Mouse (Mus musculus): ENCODE data around the gene Tert.

The Tert gene

GRCm38 (mm10) chr13:73660163-73660695, 33.5 kb downstream of the Tert start:
- in situ Hi-C loops (cut with MboI; ENCODE audit: unreplicated experiment in 2 of 2) = no loop called here

GRCm38 (mm10) chr13:73675161-73675560, 48.5 kb downstream of the Tert start:
- in situ Hi-C loops (cut with MboI; ENCODE audit: unreplicated experiment in 2 of 2) = no loop called here

- in situ Hi-C loops (cut with MboI; ENCODE audit: unreplicated experiment in 2 of 2) = no loop called here
Observed at GRCm38 (mm10) chr13:73677853-73678252, 51.1 kb downstream of the Tert start, which contains the start of gene Slc6a18. TSS of gene Slc6a18 (minus strand) at chr13:73678023.

- in situ Hi-C loops (cut with MboI; ENCODE audit: unreplicated experiment in 2 of 2) = no loop called here
Observed at GRCm38 (mm10) chr13:73679311-73679710, 52.6 kb downstream of the Tert start.

GRCm38 (mm10) chr13:73680394-73680793, 53.7 kb downstream of the Tert start:
- in situ Hi-C loops (cut with MboI; ENCODE audit: unreplicated experiment in 2 of 2) = no loop called here

GRCm38 (mm10) chr13:73682226-73682625, 55.5 kb downstream of the Tert start:
- in situ Hi-C loops (cut with MboI; ENCODE audit: unreplicated experiment in 2 of 2) = no loop called here

GRCm38 (mm10) chr13:73683682-73684081, 57.0 kb downstream of the Tert start:
- in situ Hi-C loops (cut with MboI; ENCODE audit: unreplicated experiment in 2 of 2) = no loop called here

- in situ Hi-C loops (cut with MboI; ENCODE audit: unreplicated experiment in 2 of 2) = no loop called here
Observed at GRCm38 (mm10) chr13:73684412-73684811, 57.7 kb downstream of the Tert start.

GRCm38 (mm10) chr13:73685502-73685901, 58.8 kb downstream of the Tert start:
- in situ Hi-C loops (cut with MboI; ENCODE audit: unreplicated experiment in 2 of 2) = no loop called here

GRCm38 (mm10) chr13:73687601-73688000, 60.9 kb downstream of the Tert start:
- in situ Hi-C loops (cut with MboI; ENCODE audit: unreplicated experiment in 2 of 2) = no loop called here

- in situ Hi-C loops (cut with MboI; ENCODE audit: unreplicated experiment in 2 of 2) = no loop called here
Observed at GRCm38 (mm10) chr13:73688934-73689333, 62.2 kb downstream of the Tert start.

- in situ Hi-C loops (cut with MboI; ENCODE audit: unreplicated experiment in 2 of 2) = no loop called here
Observed at GRCm38 (mm10) chr13:73692249-73692868, 65.6 kb downstream of the Tert start.

- in situ Hi-C loops (cut with MboI; ENCODE audit: unreplicated experiment in 2 of 2) = no loop called here
Observed at GRCm38 (mm10) chr13:73693333-73693732, 66.6 kb downstream of the Tert start.

- in situ Hi-C loops (cut with MboI; ENCODE audit: unreplicated experiment in 2 of 2) = no loop called here
Observed at GRCm38 (mm10) chr13:73694972-73695371, 68.3 kb downstream of the Tert start.

GRCm38 (mm10) chr13:73696529-73696928, 69.8 kb downstream of the Tert start:
- in situ Hi-C loops (cut with MboI; ENCODE audit: unreplicated experiment in 2 of 2) = no loop called here

All from v-Abl transformed pro-B cells (cell line).